Mouse (Mus musculus) left cerebral cortex, adult 2 months (tissue): ENCODE data around the gene Gm4302. TPM values are rescaled to one million over a fixed set of nuclear protein-coding genes. Genes with fewer than 3 reads are reported as not detected.
"Not testable (repeated sequence)": the region's sequence is repeated elsewhere in the genome, so short reads cannot be mapped to it uniquely, and the experiment has no call there.

ENCODE experiments used
- DNase-seq, 2 experiments: peaks; one replicate each; pipeline ENCODE4 v3.0.0; 2021 to 2022; ENCODE audit warnings: low spot score in 2 of 2, mixed read lengths in 1 of 2; ENCODE audit errors: extremely low spot score in 1 of 2
- H3K27ac ChIP-seq: fragments of 200-600 bp; 2 replicates; pipeline ENCODE4 v1.8.1; 2022
- H3K4me3 ChIP-seq: fragments of 200-600 bp; 2 replicates; pipeline ENCODE4 v1.8.1; 2022
- CTCF ChIP-seq: fragments of 200-600 bp; IDR thresholded peaks from 2 replicates; pipeline ENCODE4 v1.8.1; 2022; ENCODE audit warnings: antibody characterized with exemption, mild to moderate bottlenecking, moderate library complexity
- intact Hi-C: fragments of 180-260 bp; cut with DNase I; formaldehyde crosslinking; loops from one replicate; pipeline ENCODE4 v1.15.1; 2025
- long read RNA-seq, 2 experiments: library from polyadenylated mRNA; stranded (forward); transcript quantifications; one replicate each; pipeline ENCODE4 v2.0.0; 2021; ENCODE audit warnings: borderline mapping rate in 2 of 2
- total RNA-seq, 2 experiments: library from RNA; stranded (reverse); gene quantifications; 2 replicates each; pipeline ENCODE4 v1.2.3; 2021

Gm4302 gene
- not detected for total RNA-seq
- long read RNA-seq, experiment 1: 0 reads
- long read RNA-seq, experiment 2: 0 reads

DNA sequence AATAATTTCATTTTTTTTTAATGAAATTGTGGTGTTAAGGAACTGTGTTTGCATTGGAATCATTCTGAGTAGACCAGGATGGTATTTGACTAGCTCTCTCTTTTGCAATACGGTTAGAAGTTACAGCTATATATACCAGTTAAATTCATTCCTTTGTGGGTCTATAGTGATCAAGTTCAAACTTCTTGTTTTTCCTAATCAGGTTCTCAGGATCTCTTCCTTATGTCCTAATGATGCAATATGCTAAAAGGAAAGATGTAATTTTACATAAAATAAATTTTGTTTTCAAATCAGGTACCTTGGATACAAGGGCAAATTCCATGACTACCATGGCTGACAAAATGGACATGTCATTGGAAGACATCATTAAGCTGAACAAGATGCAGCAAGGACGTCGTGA is at the start of gene Gm4302:
TSS of gene Gm4302 (plus strand) at position 301 of the 400 bp plus-strand sequence.
- H3K4me3 ChIP-seq, DNase-seq, H3K27ac ChIP-seq, intact Hi-C loops: not testable (repeated sequence)

DNA sequence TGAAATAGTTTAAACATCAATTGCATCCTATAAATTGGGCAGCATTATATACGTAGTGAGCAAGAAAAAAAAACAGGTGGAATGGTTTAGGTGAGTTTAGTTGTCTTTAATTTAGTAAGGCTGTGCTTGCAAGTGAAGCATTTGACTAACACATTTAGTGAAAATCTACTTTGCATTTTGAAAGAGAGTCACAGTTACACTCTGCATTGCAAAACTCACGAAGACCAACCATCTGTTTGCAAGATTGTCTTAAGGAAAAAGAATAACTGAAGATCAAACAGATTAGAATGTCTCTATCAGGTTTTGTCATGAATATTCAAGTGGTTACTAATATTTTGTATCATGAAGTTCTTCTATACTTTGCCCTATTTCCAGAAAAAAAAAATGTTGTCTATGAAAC is 44.5 kb upstream of the Gm4302 start:
- no peak for DNase-seq
- intact Hi-C loops: no loop called here
- no peak overlapping the region for H3K27ac ChIP-seq
- no peak overlapping the region for H3K4me3 ChIP-seq
- no peak for TF ChIP-seq CTCF

DNA sequence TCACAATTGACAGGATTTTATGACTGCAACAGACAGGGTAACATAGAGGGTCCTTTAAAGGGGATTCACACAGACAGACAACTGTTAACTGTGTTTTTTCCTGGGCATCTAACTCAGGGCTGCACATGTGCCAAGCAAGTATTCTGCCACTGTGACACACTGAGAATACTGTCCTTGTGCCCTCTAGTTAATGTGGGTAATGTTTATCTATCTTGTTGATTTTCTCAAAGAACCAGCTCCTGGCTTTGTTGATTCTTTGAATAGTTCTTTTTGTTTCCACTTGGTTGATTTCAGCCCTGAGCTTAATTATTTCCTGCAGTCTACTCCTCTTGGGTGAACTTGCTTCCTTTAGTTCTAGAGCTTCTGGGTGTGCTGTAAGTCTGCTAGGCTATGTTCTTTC is 40.5 kb upstream of the Gm4302 start:
- DNase-seq, H3K27ac ChIP-seq, H3K4me3 ChIP-seq, intact Hi-C loops: not testable (repeated sequence)

DNA sequence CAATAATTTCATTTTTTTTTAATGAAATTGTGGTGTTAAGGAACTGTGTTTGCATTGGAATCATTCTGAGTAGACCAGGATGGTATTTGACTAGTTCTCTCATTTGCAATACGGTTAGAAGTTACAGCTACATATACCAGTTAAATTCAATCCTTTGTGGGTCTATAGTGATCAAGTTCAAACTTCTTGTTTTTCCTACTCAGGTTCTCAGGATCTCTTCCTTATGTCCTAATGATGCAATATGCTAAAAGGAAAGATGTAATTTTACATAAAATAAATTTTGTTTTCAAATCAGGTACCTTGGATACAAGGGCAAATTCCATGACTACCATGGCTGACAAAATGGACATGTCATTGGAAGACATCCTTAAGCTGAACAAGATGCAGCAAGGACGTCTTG is 5.3 kb upstream of the Gm4302 start, which contains the start of gene Gm4301:
TSS of gene Gm4301 (plus strand) at position 301 of the 400 bp plus-strand sequence.
- DNase-seq, intact Hi-C loops, H3K27ac ChIP-seq, H3K4me3 ChIP-seq: not testable (repeated sequence)

DNA sequence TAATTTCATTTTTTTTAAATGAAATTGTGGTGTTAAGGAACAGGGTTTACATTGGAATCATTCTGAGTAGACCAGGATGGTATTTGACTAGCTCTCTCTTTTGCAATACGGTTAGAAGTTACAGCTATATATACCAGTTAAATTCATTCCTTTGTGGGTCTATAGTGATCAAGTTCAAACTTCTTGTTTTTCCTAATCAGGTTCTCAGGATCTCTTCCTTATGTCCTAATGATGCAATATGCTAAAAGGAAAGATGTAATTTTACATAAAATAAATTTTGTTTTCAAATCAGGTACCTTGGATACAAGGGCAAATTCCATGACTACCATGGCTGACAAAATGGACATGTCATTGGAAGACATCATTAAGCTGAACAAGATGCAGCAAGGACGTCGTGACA is 5.0 kb downstream of the Gm4302 start, which contains the start of gene Gm4303:
TSS of gene Gm4303 (plus strand) at position 301 of the 400 bp plus-strand sequence.
- intact Hi-C loops, H3K4me3 ChIP-seq, H3K27ac ChIP-seq, DNase-seq: not testable (repeated sequence)

DNA sequence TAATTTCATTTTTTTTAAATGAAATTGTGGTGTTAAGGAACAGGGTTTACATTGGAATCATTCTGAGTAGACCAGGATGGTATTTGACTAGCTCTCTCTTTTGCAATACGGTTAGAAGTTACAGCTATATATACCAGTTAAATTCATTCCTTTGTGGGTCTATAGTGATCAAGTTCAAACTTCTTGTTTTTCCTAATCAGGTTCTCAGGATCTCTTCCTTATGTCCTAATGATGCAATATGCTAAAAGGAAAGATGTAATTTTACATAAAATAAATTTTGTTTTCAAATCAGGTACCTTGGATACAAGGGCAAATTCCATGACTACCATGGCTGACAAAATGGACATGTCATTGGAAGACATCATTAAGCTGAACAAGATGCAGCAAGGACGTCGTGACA is 10.2 kb downstream of the Gm4302 start, which contains the start of gene Gm4305:
TSS of gene Gm4305 (plus strand) at position 301 of the 400 bp plus-strand sequence.
- H3K27ac ChIP-seq, DNase-seq, intact Hi-C loops, H3K4me3 ChIP-seq: not testable (repeated sequence)

DNA sequence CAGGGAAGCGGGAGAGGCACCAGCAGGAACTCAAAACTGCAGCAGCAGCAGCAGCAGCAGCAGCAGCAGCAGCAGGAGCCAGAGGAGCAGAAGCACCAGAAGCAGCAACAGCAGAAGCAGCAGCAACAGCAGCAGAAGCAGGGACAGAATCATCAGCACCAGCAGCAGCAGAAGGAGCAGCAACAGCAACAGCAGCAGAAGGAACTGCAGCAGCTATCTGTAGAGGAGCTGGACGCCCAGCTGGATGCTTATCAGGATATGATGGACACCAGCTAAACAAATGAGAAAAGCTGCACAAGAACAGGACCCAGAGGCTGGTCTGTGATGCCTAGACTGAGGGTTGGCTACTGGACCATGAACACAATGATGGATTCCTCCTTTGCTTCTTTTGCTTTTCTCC is 16.2 kb downstream of the Gm4302 start:
- DNase-seq: peak; percentile 12 to 16
- intact Hi-C loops, H3K27ac ChIP-seq, H3K4me3 ChIP-seq: not testable (repeated sequence)

DNA sequence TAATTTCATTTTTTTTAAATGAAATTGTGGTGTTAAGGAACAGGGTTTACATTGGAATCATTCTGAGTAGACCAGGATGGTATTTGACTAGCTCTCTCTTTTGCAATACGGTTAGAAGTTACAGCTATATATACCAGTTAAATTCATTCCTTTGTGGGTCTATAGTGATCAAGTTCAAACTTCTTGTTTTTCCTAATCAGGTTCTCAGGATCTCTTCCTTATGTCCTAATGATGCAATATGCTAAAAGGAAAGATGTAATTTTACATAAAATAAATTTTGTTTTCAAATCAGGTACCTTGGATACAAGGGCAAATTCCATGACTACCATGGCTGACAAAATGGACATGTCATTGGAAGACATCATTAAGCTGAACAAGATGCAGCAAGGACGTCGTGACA is 20.4 kb downstream of the Gm4302 start, which contains the start of gene Gm4307:
TSS of gene Gm4307 (plus strand) at position 301 of the 400 bp plus-strand sequence.
- H3K4me3 ChIP-seq, H3K27ac ChIP-seq, intact Hi-C loops, DNase-seq: not testable (repeated sequence)

DNA sequence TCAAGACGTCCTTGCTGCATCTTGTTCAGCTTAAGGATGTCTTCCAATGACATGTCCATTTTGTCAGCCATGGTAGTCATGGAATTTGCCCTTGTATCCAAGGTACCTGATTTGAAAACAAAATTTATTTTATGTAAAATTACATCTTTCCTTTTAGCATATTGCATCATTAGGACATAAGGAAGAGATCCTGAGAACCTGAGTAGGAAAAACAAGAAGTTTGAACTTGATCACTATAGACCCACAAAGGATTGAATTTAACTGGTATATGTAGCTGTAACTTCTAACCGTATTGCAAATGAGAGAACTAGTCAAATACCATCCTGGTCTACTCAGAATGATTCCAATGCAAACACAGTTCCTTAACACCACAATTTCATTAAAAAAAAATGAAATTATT is 41.8 kb downstream of the Gm4302 start, which contains the start of gene Gm4312:
TSS of gene Gm4312 (minus strand) at position 101 of the 400 bp plus-strand sequence.
- H3K27ac ChIP-seq, DNase-seq, H3K4me3 ChIP-seq, intact Hi-C loops: not testable (repeated sequence)

Other genes starting within 250 kb of the Gm4302 start
- gene Gm4301, start 5.2 kb upstream of the Gm4302 start, total RNA-seq: not detected
- gene Gm4303, start 5.1 kb downstream of the Gm4302 start, total RNA-seq: not detected
- gene Gm4305, start 10.3 kb downstream of the Gm4302 start, total RNA-seq: not detected
- gene Gm4307, start 20.5 kb downstream of the Gm4302 start, total RNA-seq: not detected
- gene Gm4312, start 41.7 kb downstream of the Gm4302 start, total RNA-seq: not detected
- 10 to 100 TPM; 12.5 to 14.7 TPM for gene Tmtc3, start 146.5 kb downstream of the Gm4302 start, total RNA-seq
- gene Cep290, start 146.7 kb downstream of the Gm4302 start, total RNA-seq: 10 to 100 TPM; 17.9 to 19.0 TPM
- 10 to 100 TPM; 21.6 to 22.0 TPM for gene 4930430F08Rik, start 249.6 kb downstream of the Gm4302 start, total RNA-seq
- gene 1700017N19Rik, start 249.6 kb downstream of the Gm4302 start, total RNA-seq: not detected